Mouse (Mus musculus) layer of hippocampus, adult 2 months (tissue): ENCODE measurements at regions not wholly inside any gene's neighbourhood (a gene's known extent, or its start where the extent isn't known, plus 50 kb on each side); places are given as distances from the start of the nearest gene placed in this dataset.
A peak's percentile ranks its signal among the peaks of the same experiment; 100 is the strongest.

Experiments used
- DNase-seq, 2 experiments: peaks; one replicate each; pipeline ENCODE4 v3.0.0; 2022; ENCODE audit warnings: low spot score in 2 of 2
- H3K27ac ChIP-seq: fragments of 200-600 bp; 2 replicates; pipeline ENCODE4 v1.8.1; 2022
- H3K4me3 ChIP-seq: fragments of 200-600 bp; 2 replicates; pipeline ENCODE4 v1.8.1; 2022; ENCODE audit warnings: mild to moderate bottlenecking
- CTCF ChIP-seq: fragments of 200-600 bp; conservative IDR thresholded peaks from 2 replicates; pipeline ENCODE4 v1.8.1; 2022; ENCODE audit warnings: antibody characterized with exemption, mild to moderate bottlenecking, moderate library complexity

- TF ChIP-seq CTCF = no peak
- DNase-seq = no peak
- Histone ChIP-seq H3K4me3 (no peak overlapping the region), H3K27ac (0 out of 2 replicates have a peak overlapping the region, but pooled peaks have one; percentile 14)
Observed at GRCm38 (mm10) chr2:101300106-101300505, 324.4 kb upstream of the Rag2 start.

GRCm38 (mm10) chr2:101321286-101321914 lies 303.1 kb upstream of the Rag2 start:
- Histone ChIP-seq H3K4me3 (no peak overlapping the region), H3K27ac (no peak overlapping the region)
- no peak for DNase-seq
- no peak for TF ChIP-seq CTCF

- Histone ChIP-seq H3K4me3 (no peak overlapping the region), H3K27ac (no peak overlapping the region)
- no peak for DNase-seq
- TF ChIP-seq CTCF = no peak
Observed at GRCm38 (mm10) chr2:101356709-101357108, 267.8 kb upstream of the Rag2 start.

GRCm38 (mm10) chr2:101364256-101364655 lies 260.3 kb upstream of the Rag2 start:
- TF ChIP-seq CTCF = no peak
- H3K4me3 ChIP-seq = no peak overlapping the region
- no peak for DNase-seq
- no peak overlapping the region for H3K27ac ChIP-seq

GRCm38 (mm10) chr2:101368278-101368677 lies 256.2 kb upstream of the Rag2 start:
- Histone ChIP-seq H3K4me3 (no peak overlapping the region), H3K27ac (no peak overlapping the region)
- no peak for TF ChIP-seq CTCF
- DNase-seq = no peak

- H3K4me3 ChIP-seq = no peak overlapping the region
- no peak overlapping the region for H3K27ac ChIP-seq
- DNase-seq = no peak
- no peak for TF ChIP-seq CTCF
Observed at GRCm38 (mm10) chr2:101370991-101371736, 253.4 kb upstream of the Rag2 start.

GRCm38 (mm10) chr2:101371834-101372493 lies 252.6 kb upstream of the Rag2 start:
- DNase-seq = no peak
- TF ChIP-seq CTCF = no peak
- Histone ChIP-seq H3K4me3 (no peak overlapping the region), H3K27ac (no peak overlapping the region)

- Histone ChIP-seq H3K27ac (no peak overlapping the region), H3K4me3 (no peak overlapping the region)
- TF ChIP-seq CTCF = no peak
- DNase-seq = no peak
Observed at GRCm38 (mm10) chr2:101380595-101380994, 243.9 kb upstream of the Rag2 start.

GRCm38 (mm10) chr2:101415002-101415401 lies 209.5 kb upstream of the Rag2 start:
- no peak for TF ChIP-seq CTCF
- DNase-seq = no peak
- Histone ChIP-seq H3K27ac (no peak overlapping the region), H3K4me3 (no peak overlapping the region)

- TF ChIP-seq CTCF = no peak
- Histone ChIP-seq H3K27ac (no peak overlapping the region), H3K4me3 (no peak overlapping the region)
- DNase-seq = no peak
Observed at GRCm38 (mm10) chr2:101416702-101417101, 207.8 kb upstream of the Rag2 start.

- Histone ChIP-seq H3K27ac (no peak overlapping the region), H3K4me3 (no peak overlapping the region)
- TF ChIP-seq CTCF = no peak
- DNase-seq = no peak
Observed at GRCm38 (mm10) chr2:101433141-101433895, 191.2 kb upstream of the Rag2 start.

- no peak for TF ChIP-seq CTCF
- Histone ChIP-seq H3K4me3 (no peak overlapping the region), H3K27ac (no peak overlapping the region)
- no peak for DNase-seq
Observed at GRCm38 (mm10) chr2:101440231-101440630, 184.3 kb upstream of the Rag2 start.
